Mouse (Mus musculus): ENCODE results near the gene Cryaa. TPM values are rescaled to one million over a fixed set of nuclear protein-coding genes. Genes with fewer than 3 reads are reported as not detected.

Gene Cryaa
- polyA plus RNA-seq, 1 experiment from 2014 or later = 0.31 TPM

GRCm38 (mm10) chr17:31657141-31657983 is 20.2 kb upstream of the Cryaa start:
- H3K4me3 ChIP-seq (ENCODE audit: low read length) = peak overlapping the region; percentile 93
- peaks cover 13% of the 10 kb centered on the region for H3K4me1 ChIP-seq (ENCODE audit: control insufficient read depth, insufficient read depth, low read length)
- WGBS = 41% methylated on average over 12 of the region's 12 CpGs
- H3K36me3 ChIP-seq (ENCODE audit: control insufficient read depth, insufficient read depth, low read length) = peaks cover 4% of the 10 kb centered on the region; the same call in 1 of the 2 replicates
- peak overlapping the region; percentile 97 for H3K9ac ChIP-seq (ENCODE audit: low read depth, low read length)
- H3K9me3 ChIP-seq (ENCODE audit: control insufficient read depth, low read length) = no peaks in the 10 kb centered on the region
- no peak for ATAC-seq
- H3K27me3 ChIP-seq (replicated peaks; ENCODE audit: control insufficient read depth, insufficient read depth, low read length) = no peaks in the 10 kb centered on the region
- peak overlapping the region; percentile 69 for H3K4me2 ChIP-seq (ENCODE audit: low read depth, low read length)
- H3K27ac ChIP-seq (ENCODE audit: low read length) = no peak overlapping the region

GRCm38 (mm10) chr17:31658136-31658467 is 19.5 kb upstream of the Cryaa start:
- no peaks in the 10 kb centered on the region for H3K27me3 ChIP-seq (replicated peaks; ENCODE audit: control insufficient read depth, insufficient read depth, low read length)
- peak; percentile 3 for ATAC-seq
- H3K4me1 ChIP-seq (ENCODE audit: control insufficient read depth, insufficient read depth, low read length) = peaks cover 13% of the 10 kb centered on the region
- H3K9ac ChIP-seq (ENCODE audit: low read depth, low read length) = peak overlapping the region; percentile 97
- WGBS = under 1% methylated on average over 27 of the region's 27 CpGs
- H3K36me3 ChIP-seq (ENCODE audit: control insufficient read depth, insufficient read depth, low read length) = peaks cover 3% of the 10 kb centered on the region; the same call in 1 of the 2 replicates
- H3K4me3 ChIP-seq (ENCODE audit: low read length) = peak overlapping the region; percentile 93
- H3K27ac ChIP-seq (ENCODE audit: low read length) = peak overlapping the region; percentile 83
- H3K9me3 ChIP-seq (ENCODE audit: control insufficient read depth, low read length) = no peaks in the 10 kb centered on the region
- H3K4me2 ChIP-seq (ENCODE audit: low read depth, low read length) = peak overlapping the region; percentile 69

GRCm38 (mm10) chr17:31658468-31659185 is 19.0 kb upstream of the Cryaa start, which contains the start of gene U2af1:
Gene U2af1, minus strand, starts transcription at chr17:31658892.
- no peaks in the 10 kb centered on the region for H3K27me3 ChIP-seq (replicated peaks; ENCODE audit: control insufficient read depth, insufficient read depth, low read length)
- H3K4me1 ChIP-seq (ENCODE audit: control insufficient read depth, insufficient read depth, low read length) = peaks cover 13% of the 10 kb centered on the region
- H3K9ac ChIP-seq (ENCODE audit: low read depth, low read length) = peak within 1 kb of the TSS; percentile 97
- peak within 1 kb of the TSS; percentile 93 for H3K4me3 ChIP-seq (ENCODE audit: low read length)
- peak; percentile 98 for ATAC-seq
- peak within 1 kb of the TSS; percentile 90 for H3K4me2 ChIP-seq (ENCODE audit: low read depth, low read length)
- H3K9me3 ChIP-seq (ENCODE audit: control insufficient read depth, low read length) = no peaks in the 10 kb centered on the region
- WGBS = under 1% methylated on average over 75 of the region's 77 CpGs
- H3K36me3 ChIP-seq (ENCODE audit: control insufficient read depth, insufficient read depth, low read length) = no peaks in the 10 kb centered on the region; the same call in 1 of the 2 replicates
- H3K27ac ChIP-seq (ENCODE audit: low read length) = peak within 1 kb of the TSS; percentile 83

GRCm38 (mm10) chr17:31660661-31661250 is 16.9 kb upstream of the Cryaa start:
- Histone ChIP-seq H3K9me3 (ENCODE audit: control insufficient read depth, low read length) (no peaks in the 10 kb centered on the region), H3K4me3 (ENCODE audit: low read length) (no peak overlapping the region), H3K36me3 (ENCODE audit: control insufficient read depth, insufficient read depth, low read length) (no peaks in the 10 kb centered on the region), H3K27me3 (replicated peaks; ENCODE audit: control insufficient read depth, insufficient read depth, low read length) (no peaks in the 10 kb centered on the region), H3K4me1 (ENCODE audit: control insufficient read depth, insufficient read depth, low read length) (peaks cover 8% of the 10 kb centered on the region), H3K4me2 (ENCODE audit: low read depth, low read length) (no peak overlapping the region), H3K9ac (ENCODE audit: low read depth, low read length) (no peak overlapping the region), H3K27ac (ENCODE audit: low read length) (no peak overlapping the region)
- 77% methylated on average over 8 of the region's 8 CpGs for WGBS
- ATAC-seq = no peak

GRCm38 (mm10) chr17:31662855-31663254 is 14.8 kb upstream of the Cryaa start:
- Histone ChIP-seq H3K9me3 (ENCODE audit: control insufficient read depth, low read length) (no peaks in the 10 kb centered on the region), H3K4me2 (ENCODE audit: low read depth, low read length) (no peak overlapping the region), H3K4me3 (ENCODE audit: low read length) (no peak overlapping the region), H3K9ac (ENCODE audit: low read depth, low read length) (no peak overlapping the region), H3K27ac (ENCODE audit: low read length) (no peak overlapping the region), H3K4me1 (ENCODE audit: control insufficient read depth, insufficient read depth, low read length) (no peaks in the 10 kb centered on the region), H3K27me3 (replicated peaks; ENCODE audit: control insufficient read depth, insufficient read depth, low read length) (no peaks in the 10 kb centered on the region), H3K36me3 (ENCODE audit: control insufficient read depth, insufficient read depth, low read length) (no peaks in the 10 kb centered on the region)
- no peak for ATAC-seq

GRCm38 (mm10) chr17:31664760-31665159 is 12.8 kb upstream of the Cryaa start:
- no peaks in the 10 kb centered on the region for H3K27me3 ChIP-seq (replicated peaks; ENCODE audit: control insufficient read depth, insufficient read depth, low read length)
- ATAC-seq = peak; percentile 83
- H3K27ac ChIP-seq (ENCODE audit: low read length) = no peak overlapping the region
- WGBS = 9% methylated on average over 4 of the region's 4 CpGs
- no peaks in the 10 kb centered on the region for H3K4me1 ChIP-seq (ENCODE audit: control insufficient read depth, insufficient read depth, low read length)
- no peak overlapping the region for H3K4me2 ChIP-seq (ENCODE audit: low read depth, low read length)
- no peaks in the 10 kb centered on the region for H3K36me3 ChIP-seq (ENCODE audit: control insufficient read depth, insufficient read depth, low read length)
- no peak overlapping the region for H3K9ac ChIP-seq (ENCODE audit: low read depth, low read length)
- H3K9me3 ChIP-seq (ENCODE audit: control insufficient read depth, low read length) = no peaks in the 10 kb centered on the region
- no peak overlapping the region for H3K4me3 ChIP-seq (ENCODE audit: low read length)

GRCm38 (mm10) chr17:31668306-31668705 is 9.3 kb upstream of the Cryaa start:
- H3K4me3 ChIP-seq (ENCODE audit: low read length) = no peak overlapping the region
- no peak overlapping the region for H3K27ac ChIP-seq (ENCODE audit: low read length)
- no peaks in the 10 kb centered on the region for H3K36me3 ChIP-seq (ENCODE audit: control insufficient read depth, insufficient read depth, low read length)
- H3K9ac ChIP-seq (ENCODE audit: low read depth, low read length) = no peak overlapping the region
- H3K27me3 ChIP-seq (replicated peaks; ENCODE audit: control insufficient read depth, insufficient read depth, low read length) = no peaks in the 10 kb centered on the region
- no peaks in the 10 kb centered on the region for H3K4me1 ChIP-seq (ENCODE audit: control insufficient read depth, insufficient read depth, low read length)
- WGBS = 53% methylated on average over 8 of the region's 9 CpGs
- ATAC-seq = no peak
- H3K9me3 ChIP-seq (ENCODE audit: control insufficient read depth, low read length) = no peaks in the 10 kb centered on the region
- no peak overlapping the region for H3K4me2 ChIP-seq (ENCODE audit: low read depth, low read length)

GRCm38 (mm10) chr17:31670163-31670562 is 7.4 kb upstream of the Cryaa start:
- WGBS = 50% methylated on average over 11 of the region's 11 CpGs
- Histone ChIP-seq H3K9me3 (ENCODE audit: control insufficient read depth, low read length) (no peaks in the 10 kb centered on the region), H3K9ac (ENCODE audit: low read depth, low read length) (no peak overlapping the region), H3K4me3 (ENCODE audit: low read length) (no peak overlapping the region), H3K27me3 (replicated peaks; ENCODE audit: control insufficient read depth, insufficient read depth, low read length) (no peaks in the 10 kb centered on the region), H3K4me1 (ENCODE audit: control insufficient read depth, insufficient read depth, low read length) (no peaks in the 10 kb centered on the region), H3K27ac (ENCODE audit: low read length) (no peak overlapping the region), H3K4me2 (ENCODE audit: low read depth, low read length) (no peak overlapping the region), H3K36me3 (ENCODE audit: control insufficient read depth, insufficient read depth, low read length) (no peaks in the 10 kb centered on the region)
- ATAC-seq = no peak

GRCm38 (mm10) chr17:31671698-31672097 is 5.9 kb upstream of the Cryaa start:
- Histone ChIP-seq H3K4me3 (ENCODE audit: low read length) (no peak overlapping the region), H3K9me3 (ENCODE audit: control insufficient read depth, low read length) (no peaks in the 10 kb centered on the region), H3K4me2 (ENCODE audit: low read depth, low read length) (no peak overlapping the region), H3K27ac (ENCODE audit: low read length) (no peak overlapping the region), H3K27me3 (replicated peaks; ENCODE audit: control insufficient read depth, insufficient read depth, low read length) (no peaks in the 10 kb centered on the region), H3K36me3 (ENCODE audit: control insufficient read depth, insufficient read depth, low read length) (no peaks in the 10 kb centered on the region), H3K4me1 (ENCODE audit: control insufficient read depth, insufficient read depth, low read length) (no peaks in the 10 kb centered on the region), H3K9ac (ENCODE audit: low read depth, low read length) (no peak overlapping the region)
- ATAC-seq = no peak
- WGBS = 75% methylated on average over 8 of the region's 8 CpGs

Measured in intestine, embryonic 16.5 days (tissue).